Mouse (Mus musculus) testis, adult 2 months (tissue): ENCODE data around the gene Isyna1. TPM values are rescaled to one million over a fixed set of nuclear protein-coding genes. Genes with fewer than 3 reads are reported as not detected.

Experiments
- H3K27ac ChIP-seq: fragments of 200-500 bp; 2 replicates; pipeline ENCODE4 v1.5.1; 2012; ENCODE audit warnings: low read depth, low read length; ENCODE audit not compliant: control insufficient read depth, insufficient read depth
- H3K27me3 ChIP-seq: fragments of 200-500 bp; 2 replicates; pipeline ENCODE4 v1.6.1; 2012; ENCODE audit warnings: mild to moderate bottlenecking, low read length, moderate library complexity; ENCODE audit not compliant: control insufficient read depth, insufficient read depth
- H3K36me3 ChIP-seq: fragments of 200-500 bp; 2 replicates; pipeline ENCODE4 v1.6.1; 2012; ENCODE audit warnings: mild to moderate bottlenecking, low read length; ENCODE audit not compliant: control insufficient read depth, insufficient read depth
- H3K4me1 ChIP-seq: fragments of 200-500 bp; 2 replicates; pipeline ENCODE4 v1.6.1; 2012; ENCODE audit warnings: low read length; ENCODE audit not compliant: control insufficient read depth, insufficient read depth
- H3K4me3 ChIP-seq: fragments of 200-500 bp; 2 replicates; pipeline ENCODE4 v1.5.1; 2012; ENCODE audit warnings: low read depth, mild to moderate bottlenecking, low read length, moderate library complexity, mixed read lengths; ENCODE audit not compliant: control insufficient read depth
- CTCF ChIP-seq: fragments of 200-500 bp; IDR thresholded peaks from 2 replicates; pipeline ENCODE4 v1.5.1; 2012; ENCODE audit warnings: low read depth, mild to moderate bottlenecking, inconsistent platforms, low read length, moderate library complexity; ENCODE audit not compliant: control insufficient read depth, insufficient read depth, insufficient replicate concordance
- POLR2A ChIP-seq: fragments of 200-500 bp; IDR thresholded peaks from 2 replicates; pipeline ENCODE4 v1.6.1; 2012; ENCODE audit warnings: low read depth, mild to moderate bottlenecking, inconsistent platforms, low read length, moderate library complexity; ENCODE audit not compliant: control insufficient read depth
- polyA plus RNA-seq: library from polyadenylated mRNA; depleted of rRNA; stranded (reverse); fragments of >200 nt; gene quantifications from 2 replicates; pipeline ENCODE4 v1.2.3, GENCODE M21; 2012; rRNA removed

The Isyna1 gene
- 561 and 588 TPM in 2 replicates for polyA plus RNA-seq

GRCm38 (mm10) chr8:70593961-70594609, at the start of gene Isyna1:
Gene Isyna1 (plus strand): TSS chr8:70594373.
- Histone ChIP-seq H3K27me3 (no peaks in the 10 kb centered on the region), H3K4me3 (peak within 1 kb of the TSS; percentile 94), H3K36me3 (no peaks in the 10 kb centered on the region), H3K27ac (peak within 1 kb of the TSS; percentile 96), H3K4me1 (peaks cover 53% of the 10 kb centered on the region)
- TF ChIP-seq POLR2A (peak; percentile 96), CTCF (no peak)

DNA sequence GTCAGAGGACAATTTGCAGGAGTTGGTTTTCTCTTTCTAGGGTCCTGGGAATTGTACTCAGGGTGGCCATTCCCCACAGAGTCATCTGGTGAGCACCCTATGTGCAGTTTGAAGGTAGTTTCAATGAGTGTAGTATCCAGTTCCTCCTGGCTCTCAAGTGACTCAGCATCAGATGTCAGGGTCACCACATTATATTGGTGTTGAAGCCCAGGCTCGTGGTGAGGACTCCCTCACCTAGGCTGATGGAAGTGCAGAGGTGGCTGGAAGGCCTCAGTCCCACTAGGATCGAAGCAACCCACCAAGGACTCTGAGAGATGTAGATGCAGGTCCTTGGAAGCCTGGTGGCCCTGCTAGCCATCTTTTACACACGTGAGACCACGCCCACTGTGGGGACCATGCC, 47.8 kb upstream of the Isyna1 start:
- H3K27ac ChIP-seq, result no peak overlapping the region
- H3K27me3 ChIP-seq, result no peaks in the 10 kb centered on the region
- TF ChIP-seq CTCF (no peak), POLR2A (no peak)
- no peaks in the 10 kb centered on the region for H3K36me3 ChIP-seq
- H3K4me1 ChIP-seq, result peaks cover 4% of the 10 kb centered on the region
- no peak overlapping the region for H3K4me3 ChIP-seq

GRCm38 (mm10) chr8:70547762-70548161, 46.4 kb upstream of the Isyna1 start:
- TF ChIP-seq CTCF (no peak), POLR2A (no peak)
- H3K27me3 ChIP-seq, result no peaks in the 10 kb centered on the region

DNA sequence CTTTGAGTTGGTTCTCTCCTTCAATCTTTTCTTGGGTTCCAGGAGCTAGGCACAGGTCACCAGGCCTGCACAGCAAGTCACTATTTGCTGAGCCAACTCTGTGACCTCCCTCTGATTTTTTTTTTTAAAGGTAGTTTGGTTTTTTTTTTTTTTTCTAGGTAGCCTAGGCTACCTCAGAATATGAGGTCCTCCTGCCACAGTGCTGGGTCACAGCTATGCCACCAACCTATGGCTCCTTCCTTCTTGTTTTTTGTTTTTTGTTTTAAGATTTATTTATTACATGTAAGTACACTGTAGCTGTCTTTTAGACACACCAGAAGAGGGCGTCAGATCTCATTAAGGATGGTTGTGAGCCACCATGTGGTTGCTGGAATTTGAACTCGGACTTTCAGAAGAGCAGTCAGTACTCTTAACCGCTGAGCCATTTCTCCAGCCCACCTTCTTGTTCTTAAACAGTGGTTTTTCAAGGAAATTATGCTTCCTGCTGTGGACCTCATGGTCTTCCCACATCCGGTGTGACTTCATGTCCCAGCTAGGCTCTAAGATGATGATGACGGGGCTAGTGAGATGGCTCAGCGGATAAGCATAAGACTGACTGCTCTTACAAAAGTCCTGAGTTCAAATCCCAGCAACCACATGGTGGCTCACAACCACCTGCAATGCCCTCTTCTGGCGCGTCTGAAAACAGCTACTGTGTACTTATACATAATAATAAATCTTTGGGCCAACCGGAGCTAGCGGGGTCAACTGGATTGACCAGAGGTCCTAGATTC, 44.6 kb upstream of the Isyna1 start:
- Histone ChIP-seq H3K27ac (no peak overlapping the region), H3K4me1 (peaks cover 17% of the 10 kb centered on the region), H3K4me3 (no peak overlapping the region), H3K36me3 (no peaks in the 10 kb centered on the region), H3K27me3 (no peaks in the 10 kb centered on the region)
- no peak for TF ChIP-seq POLR2A
- no peak for TF ChIP-seq CTCF

More at GRCm38 (mm10) chr8:70547762-70548161, 46.4 kb upstream of the Isyna1 start:
- no peak overlapping the region for H3K4me3 ChIP-seq
- H3K27ac ChIP-seq, result no peak overlapping the region
- H3K36me3 ChIP-seq, result no peaks in the 10 kb centered on the region
- peaks cover 11% of the 10 kb centered on the region for H3K4me1 ChIP-seq

DNA sequence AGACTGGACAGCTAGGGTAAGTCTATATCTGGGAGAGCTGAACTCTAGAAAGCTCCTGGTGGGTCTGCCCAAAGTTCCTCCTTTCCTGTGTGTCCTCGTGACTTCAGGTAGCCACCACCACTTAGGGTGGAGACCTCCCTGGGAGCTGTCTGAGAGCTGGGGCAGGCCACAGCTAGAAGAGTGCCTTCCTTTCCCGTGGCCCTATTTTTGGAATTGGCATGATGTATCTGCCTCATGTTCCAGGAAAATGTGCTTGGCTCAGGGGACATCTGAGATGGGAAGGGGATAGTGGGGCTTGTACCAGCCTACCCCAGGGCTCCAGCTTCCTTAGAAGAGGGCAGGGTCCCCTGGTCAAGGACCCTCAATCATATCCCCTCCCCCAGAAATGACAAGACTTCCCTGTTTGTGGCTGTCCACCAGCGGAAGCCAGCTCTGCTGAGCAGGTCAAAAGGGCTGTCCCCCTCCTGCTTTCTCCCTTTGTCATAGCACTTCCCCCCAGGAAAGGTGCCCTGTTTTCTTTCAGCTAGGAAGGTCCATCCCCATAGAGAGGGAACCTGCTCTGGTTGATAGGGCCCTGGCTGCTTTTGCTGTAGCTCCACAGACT, 42.5 kb upstream of the Isyna1 start:
- Histone ChIP-seq H3K27me3 (no peaks in the 10 kb centered on the region), H3K4me3 (no peak overlapping the region), H3K36me3 (no peaks in the 10 kb centered on the region), H3K4me1 (peaks cover 17% of the 10 kb centered on the region), H3K27ac (peak overlapping the region; percentile 33; the same call in 1 of the 2 replicates)
- TF ChIP-seq POLR2A, result no peak
- TF ChIP-seq CTCF, result no peak

DNA sequence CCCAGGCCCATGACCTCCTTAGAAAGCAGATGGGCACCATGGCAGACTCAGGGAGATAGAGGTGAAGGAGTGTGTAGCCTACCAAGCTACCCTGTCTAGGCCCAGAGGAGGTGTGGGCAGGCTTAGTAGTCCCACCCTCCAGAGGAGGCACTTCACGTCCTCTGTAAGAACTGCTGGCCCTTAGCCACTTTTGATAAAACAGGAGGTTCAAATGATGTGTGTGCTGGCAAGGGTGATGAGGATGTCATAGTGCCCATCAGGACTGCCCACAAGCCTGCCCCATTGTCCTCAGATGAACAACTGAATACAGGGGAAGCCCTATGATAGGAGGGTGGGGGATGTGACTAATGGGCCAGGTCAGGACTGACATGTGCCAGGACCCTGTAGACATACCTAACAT, 41.3 kb upstream of the Isyna1 start:
- Histone ChIP-seq H3K4me1 (peaks cover 17% of the 10 kb centered on the region), H3K4me3 (no peak overlapping the region), H3K36me3 (no peaks in the 10 kb centered on the region), H3K27me3 (no peaks in the 10 kb centered on the region), H3K27ac (no peak overlapping the region)
- TF ChIP-seq POLR2A (no peak), CTCF (no peak)

DNA sequence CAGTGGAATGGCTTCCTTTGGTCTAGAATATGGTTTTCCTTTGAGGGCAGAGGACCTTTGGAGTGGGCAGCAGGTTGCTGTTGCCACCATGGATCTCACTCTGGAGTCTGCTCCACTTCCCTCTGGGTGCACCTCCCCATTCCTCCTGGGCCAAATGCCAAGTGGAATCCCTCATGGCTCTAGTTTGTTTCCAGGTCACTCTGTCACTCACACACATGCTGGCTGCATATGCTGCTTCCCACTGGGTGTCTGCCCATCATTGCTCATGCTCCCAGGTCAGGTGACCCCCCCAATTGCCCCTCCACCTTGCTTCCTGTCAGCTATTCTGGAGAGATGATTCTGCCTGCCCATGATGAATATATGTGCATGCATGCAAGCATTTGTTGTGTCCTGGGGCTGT, 40.4 kb upstream of the Isyna1 start:
- Histone ChIP-seq H3K27me3 (no peaks in the 10 kb centered on the region), H3K36me3 (no peaks in the 10 kb centered on the region), H3K4me3 (no peak overlapping the region), H3K4me1 (peaks cover 13% of the 10 kb centered on the region), H3K27ac (no peak overlapping the region)
- TF ChIP-seq CTCF (no peak), POLR2A (no peak)
